Mouse (Mus musculus): ENCODE measurements around the gene Kcnk5.

The Kcnk5 gene

DNA sequence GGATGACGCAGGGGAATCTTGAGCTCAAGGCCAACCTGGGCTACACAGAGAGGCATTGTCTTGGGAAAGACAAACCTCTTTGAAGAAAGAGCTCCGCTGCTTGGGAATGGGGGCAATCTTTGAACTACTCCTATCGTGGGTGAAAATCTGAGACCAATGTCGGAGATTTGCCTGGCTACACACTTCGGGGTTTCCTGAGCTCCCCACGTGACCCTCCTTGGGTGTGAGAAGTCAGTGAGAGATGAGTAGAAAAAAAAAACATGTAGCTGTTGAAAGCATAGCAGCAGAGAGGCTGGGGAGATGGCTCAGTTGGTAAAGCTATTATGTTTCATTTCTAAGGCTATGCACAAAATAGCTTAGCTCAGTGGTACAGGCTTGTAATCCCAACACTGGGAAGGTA lies 66.7 kb downstream of the Kcnk5 start:
- no peak for DNase-seq (ENCODE audit: low spot score in 2 of 2)

DNA sequence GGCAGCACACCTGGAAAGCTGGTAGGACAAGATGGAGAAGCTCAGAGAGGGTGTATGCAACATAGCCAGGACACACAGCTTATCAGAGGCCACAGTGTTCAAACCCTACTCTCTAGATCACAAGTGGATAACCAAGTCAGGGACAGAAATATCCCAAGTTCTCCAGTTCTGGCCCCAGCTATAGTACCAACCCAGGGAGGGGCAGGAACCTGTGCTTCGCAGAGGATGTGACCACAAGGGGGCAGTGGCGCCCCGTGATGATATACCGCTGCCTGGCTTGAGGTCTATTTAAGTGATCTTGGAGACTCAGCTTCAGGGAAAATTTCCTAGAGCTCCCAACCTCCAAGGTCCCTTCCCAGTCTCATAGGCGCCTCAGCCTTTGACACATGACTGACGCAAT lies 67.6 kb downstream of the Kcnk5 start:
- peak in 1 of 2 experiments; percentile 90 for DNase-seq (ENCODE audit: low spot score in 2 of 2)

DNA sequence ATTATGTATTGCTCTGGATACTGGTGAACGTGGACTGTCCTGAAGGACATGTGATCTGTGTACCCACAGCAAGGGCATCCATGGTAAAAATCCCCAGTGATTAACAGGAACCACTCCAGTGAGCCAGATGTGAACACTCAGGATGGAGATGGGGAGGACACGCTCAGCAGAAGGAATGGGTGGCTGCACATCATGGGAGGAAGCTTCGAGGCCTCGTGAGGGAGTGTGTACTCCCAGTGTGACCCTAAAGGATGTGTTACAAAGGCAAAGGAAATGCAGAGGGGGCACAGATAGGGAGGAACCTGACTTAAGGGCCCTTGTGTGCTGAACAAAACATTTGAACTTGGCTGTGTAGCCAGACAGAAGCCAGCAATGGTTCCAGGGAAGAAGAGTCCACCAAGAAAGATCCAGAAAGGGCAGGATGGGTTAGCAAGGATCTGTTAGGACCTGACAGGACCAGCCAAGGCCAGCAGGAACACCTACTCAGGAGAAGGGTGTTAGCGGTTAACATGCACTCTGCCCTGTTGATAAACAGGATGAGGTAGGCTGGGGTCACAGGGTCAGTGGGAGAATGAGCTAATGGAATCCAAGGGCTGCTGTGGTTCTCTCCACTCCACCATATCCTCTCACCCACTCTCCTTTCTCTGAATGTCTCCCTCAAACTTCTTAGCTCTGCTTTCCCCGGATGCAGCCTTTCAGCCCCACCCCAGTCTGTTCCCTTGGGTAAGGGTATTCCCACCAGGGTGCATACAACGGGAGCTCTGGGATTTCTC lies 68.2 kb downstream of the Kcnk5 start:
- DNase-seq (ENCODE audit: low spot score in 2 of 2), result no peak

DNA sequence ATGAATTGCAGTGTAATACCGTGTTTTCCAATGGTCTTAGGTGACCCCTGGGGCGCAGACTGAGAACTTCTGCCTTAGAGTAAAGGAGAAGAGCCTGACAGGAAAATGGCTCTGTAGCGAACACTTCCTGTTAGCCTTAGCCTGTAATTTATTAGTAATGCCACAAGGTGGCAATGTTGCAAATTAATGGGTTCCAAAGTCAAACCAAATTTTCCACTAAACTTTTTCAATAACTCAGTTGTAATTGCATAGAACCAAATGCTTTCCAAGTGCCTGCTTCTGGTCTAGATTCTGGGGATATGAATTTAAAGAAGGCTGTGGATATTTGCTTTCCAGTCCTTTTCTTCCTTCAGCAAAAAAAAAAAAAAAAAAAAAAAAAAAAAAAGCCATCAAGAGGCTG lies 69.4 kb downstream of the Kcnk5 start:
- DNase-seq (ENCODE audit: low spot score in 2 of 2), result no peak

DNA sequence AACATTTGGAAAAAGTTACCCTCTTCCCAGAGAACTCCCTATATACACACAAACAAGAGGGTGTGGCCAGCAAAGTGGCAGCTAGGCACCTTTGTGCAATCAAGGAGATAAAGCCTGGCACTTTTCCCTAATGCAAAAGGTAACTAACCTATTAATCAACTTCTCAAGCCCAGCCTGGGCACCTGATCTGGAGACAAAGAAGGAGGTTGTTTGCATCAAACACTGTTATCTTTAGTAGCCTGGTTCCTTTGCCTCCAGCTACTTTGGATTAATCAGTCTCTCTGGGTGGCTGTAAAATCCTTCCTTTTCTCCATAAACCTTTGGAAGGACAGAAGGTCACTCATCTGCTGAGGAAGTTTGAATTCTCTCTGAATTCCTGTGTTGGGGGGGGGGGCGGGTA lies 70.7 kb downstream of the Kcnk5 start:
- no peak for DNase-seq (ENCODE audit: low spot score in 2 of 2)

DNA sequence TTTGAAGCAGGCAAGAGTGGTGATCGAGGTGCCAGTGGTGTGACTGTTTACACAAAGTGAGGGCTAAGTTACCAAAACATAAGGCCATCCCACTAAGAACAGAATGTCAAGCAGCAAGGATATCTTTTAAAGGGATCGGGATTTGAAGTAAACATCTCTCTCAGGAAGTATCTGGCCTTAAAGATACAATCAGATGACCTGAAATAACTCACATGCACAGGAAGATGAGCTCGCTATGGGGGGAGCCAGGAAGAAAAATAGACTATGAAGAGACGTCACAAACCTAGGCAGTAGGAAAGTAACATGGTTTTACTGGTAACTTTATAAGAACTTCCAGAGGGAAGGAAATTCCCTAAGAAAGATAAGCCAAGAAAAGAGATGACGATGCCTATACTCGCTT lies 75.3 kb downstream of the Kcnk5 start:
- DNase-seq (ENCODE audit: low spot score in 2 of 2), result no peak

DNA sequence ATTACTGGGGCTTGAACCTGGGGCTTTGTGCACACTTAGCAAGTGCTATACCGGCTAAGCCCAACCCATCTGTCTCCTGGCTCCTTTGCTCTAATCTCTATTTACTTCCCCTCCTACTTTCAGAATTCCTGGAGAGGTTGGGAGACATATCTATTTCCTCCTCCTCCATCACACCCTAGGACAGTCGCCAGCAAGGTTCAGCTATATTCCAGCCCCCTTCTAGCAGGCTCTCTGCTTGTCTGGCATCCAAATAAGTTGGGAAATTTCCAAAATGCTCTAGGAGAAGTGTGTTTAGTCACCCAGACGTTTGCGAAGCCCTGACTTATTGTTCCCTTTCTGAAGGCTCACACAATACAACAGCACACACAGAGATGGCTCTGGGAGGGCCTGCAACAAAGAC lies 78.4 kb downstream of the Kcnk5 start:
- peak in 1 of 2 experiments; percentile 5 for DNase-seq (ENCODE audit: low spot score in 2 of 2)

DNA sequence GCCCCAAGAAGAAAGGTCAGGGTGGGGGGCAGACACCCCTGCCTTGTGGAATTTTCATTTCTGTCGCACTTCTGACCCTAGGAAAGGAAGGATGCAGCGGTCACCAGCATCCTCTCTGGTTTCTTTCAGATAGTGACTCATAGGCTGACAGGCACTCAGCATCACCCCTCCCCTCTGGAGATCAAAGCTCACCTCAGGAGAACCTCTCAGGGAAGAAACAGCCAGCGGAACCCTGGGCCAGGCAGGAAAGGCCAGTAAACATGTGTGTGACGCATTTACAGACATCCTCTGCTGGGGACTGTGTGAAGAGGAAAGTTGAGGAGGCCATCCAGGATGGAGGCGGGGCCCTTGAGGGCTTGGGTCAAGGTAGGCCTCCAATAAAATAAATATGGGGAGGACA lies 83.5 kb downstream of the Kcnk5 start:
- no peak for DNase-seq (ENCODE audit: low spot score in 2 of 2)

DNA sequence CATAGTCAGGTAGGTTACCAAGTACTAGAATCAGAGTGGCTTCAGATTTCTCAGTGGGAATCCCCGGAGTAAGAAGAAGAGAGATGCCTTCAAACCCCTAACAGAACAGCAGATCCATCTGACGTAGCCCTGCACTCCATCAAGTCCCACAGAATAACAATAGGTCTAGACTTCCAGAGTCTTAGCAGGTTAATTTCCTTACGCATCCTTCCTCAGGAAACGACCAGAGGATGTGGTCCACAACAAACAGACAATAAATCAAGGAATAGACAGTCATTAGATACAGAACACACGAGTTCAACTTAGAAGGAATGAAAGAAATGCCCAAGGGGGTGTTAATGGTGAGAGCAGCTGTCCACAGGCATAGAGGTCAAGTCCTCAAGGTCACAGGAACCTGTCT lies 86.7 kb downstream of the Kcnk5 start:
- no peak for DNase-seq (ENCODE audit: low spot score in 2 of 2)

DNA sequence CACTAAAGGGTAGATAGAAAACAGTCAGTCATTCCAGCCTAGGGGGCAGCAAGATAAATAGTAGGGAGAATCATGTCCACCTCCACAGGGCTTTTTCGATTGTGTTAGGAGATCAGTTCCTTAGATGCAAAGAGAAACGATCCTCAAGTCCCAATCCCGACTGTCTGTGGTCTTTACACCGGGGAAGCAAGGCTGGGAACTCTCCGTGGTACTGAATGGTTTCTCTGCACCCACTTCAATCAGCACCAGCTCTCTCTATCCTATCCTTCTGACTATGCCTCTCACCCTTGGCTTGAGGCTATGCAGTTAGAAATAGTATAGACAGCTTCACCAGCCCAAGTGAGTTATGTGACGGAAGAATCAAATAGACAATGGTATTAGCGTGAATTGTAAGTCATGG lies 88.1 kb downstream of the Kcnk5 start:
- no peak for DNase-seq (ENCODE audit: low spot score in 2 of 2)

All from left cerebral cortex, adult 9 months (tissue).